Mouse (Mus musculus) v-Abl transformed pro-B cells (cell line): ENCODE data around the gene Gpbp1.

Experiments
- in situ Hi-C, 2 experiments: fragments of 400-800 bp; cut with MboI; formaldehyde crosslinking; loops; one replicate each; pipeline ENCODE4 v1.15.1; 2025; ENCODE audit not compliant: unreplicated experiment in 2 of 2

Gene Gpbp1

GRCm38 (mm10) chr13:111489802-111490723 lies at the start of gene Gpbp1:
Gpbp1 (minus strand) TSS chr13:111490111.
- in situ Hi-C loops = loop anchor here (10.0 to 25.0 kb wide), 3 partner anchors 375 to 497 kb away; no protein-coding TSS in a partner anchor

- in situ Hi-C loops = loop anchor here in 1 of 2 experiments (10.0 to 25.0 kb wide), 2 partner anchors 727 to 1150 kb away; partner anchors contain the start of gene Plk2
Observed at GRCm38 (mm10) chr13:111537718-111538117, 47.8 kb upstream of the Gpbp1 start.

- in situ Hi-C loops = loop anchor here in 1 of 2 experiments (10.0 to 25.0 kb wide), 2 partner anchors 728 to 1149 kb away; partner anchors contain the start of gene Plk2
Observed at GRCm38 (mm10) chr13:111536207-111536887, 46.4 kb upstream of the Gpbp1 start.

- in situ Hi-C loops = loop anchor here in 1 of 2 experiments (10.0 to 25.0 kb wide), 2 partner anchors 731 to 1147 kb away; partner anchors contain the start of gene Plk2
Observed at GRCm38 (mm10) chr13:111534131-111534530, 44.2 kb upstream of the Gpbp1 start.

- in situ Hi-C loops = loop anchor here in 1 of 2 experiments (10.0 to 25.0 kb wide), 2 partner anchors 732 to 1145 kb away; partner anchors contain the start of gene Plk2
Observed at GRCm38 (mm10) chr13:111532178-111532948, 42.5 kb upstream of the Gpbp1 start.

- in situ Hi-C loops = loop anchor here in 1 of 2 experiments (10.0 to 25.0 kb wide), 2 partner anchors 733 to 1144 kb away; partner anchors contain the start of gene Plk2
Observed at GRCm38 (mm10) chr13:111531701-111532100, 41.8 kb upstream of the Gpbp1 start.

- in situ Hi-C loops = no loop called here
Observed at GRCm38 (mm10) chr13:111524277-111524676, 34.4 kb upstream of the Gpbp1 start.

GRCm38 (mm10) chr13:111522336-111522735 lies 32.4 kb upstream of the Gpbp1 start:
- in situ Hi-C loops = no loop called here

- in situ Hi-C loops = no loop called here
Observed at GRCm38 (mm10) chr13:111520456-111520855, 30.5 kb upstream of the Gpbp1 start.

- in situ Hi-C loops = no loop called here
Observed at GRCm38 (mm10) chr13:111518332-111518731, 28.4 kb upstream of the Gpbp1 start.

GRCm38 (mm10) chr13:111516385-111517150 lies 26.7 kb upstream of the Gpbp1 start:
- in situ Hi-C loops = no loop called here

- in situ Hi-C loops = no loop called here
Observed at GRCm38 (mm10) chr13:111509385-111509784, 19.5 kb upstream of the Gpbp1 start.

- in situ Hi-C loops = no loop called here
Observed at GRCm38 (mm10) chr13:111508645-111509044, 18.7 kb upstream of the Gpbp1 start.

GRCm38 (mm10) chr13:111494330-111495029 lies 4.6 kb upstream of the Gpbp1 start:
- in situ Hi-C loops = loop anchor here in 1 of 2 experiments (25.0 kb wide), 1 partner anchor 493 kb away; no protein-coding TSS in a partner anchor

GRCm38 (mm10) chr13:111491046-111491756 lies 1.3 kb upstream of the Gpbp1 start:
- in situ Hi-C loops = loop anchor here in 1 of 2 experiments (25.0 kb wide), 1 partner anchor 496 kb away; no protein-coding TSS in a partner anchor

- in situ Hi-C loops = loop anchor here (10.0 to 25.0 kb wide), 3 partner anchors 375 to 498 kb away; no protein-coding TSS in a partner anchor
Observed at GRCm38 (mm10) chr13:111489502-111489801, 459 bp downstream of the Gpbp1 start.

- in situ Hi-C loops = loop anchor here (10.0 to 25.0 kb wide), 3 partner anchors 376 to 498 kb away; no protein-coding TSS in a partner anchor
Observed at GRCm38 (mm10) chr13:111488651-111489501, 1.0 kb downstream of the Gpbp1 start.
